Mouse (Mus musculus) lung, adult 2 months (tissue): ENCODE data around the gene Sema4d. TPM values are rescaled to one million over a fixed set of nuclear protein-coding genes. Genes with fewer than 3 reads are reported as not detected.

Source experiments
- DNase-seq: peaks from one replicate; pipeline ENCODE4 v3.0.0; 2022
- H3K4me1 ChIP-seq: fragments of 200-500 bp; 2 replicates; pipeline ENCODE4 v1.6.1; 2011; ENCODE audit warnings: low read length; ENCODE audit not compliant: control insufficient read depth, insufficient read depth
- H3K4me3 ChIP-seq: fragments of 200-500 bp; replicated peaks from 2 replicates; pipeline ENCODE3; 2011; ENCODE audit warnings: low read depth, mild to moderate bottlenecking, control low read depth, low read length; ENCODE audit errors: extremely low read depth
- CTCF ChIP-seq: fragments of 200-500 bp; IDR thresholded peaks from 2 replicates; pipeline ENCODE4 v1.5.1; 2011; ENCODE audit warnings: mild to moderate bottlenecking, low read length, control low read depth; ENCODE audit not compliant: insufficient read depth
- POLR2A ChIP-seq: fragments of 200-500 bp; IDR thresholded peaks from 2 replicates; pipeline ENCODE4 v1.6.1; 2011; ENCODE audit warnings: low read depth, mild to moderate bottlenecking, control low read depth, low read length, borderline replicate concordance; ENCODE audit errors: extremely low read depth
- WGBS: fragments of 180-500 bp; shearing (Covaris S2); methylation state at CpG from one replicate; pipeline ENCODE4 v1.1.7; 2018; 5-methylcytosine and 5-hydroxymethylcytosine counted together
- polyA plus RNA-seq: library from polyadenylated mRNA; depleted of rRNA; stranded (reverse); fragments of >200 nt; gene quantifications from 2 replicates; pipeline ENCODE4 v1.2.3, GENCODE M21; 2012

The Sema4d gene
- polyA plus RNA-seq, 1 experiment, result 23.3 TPM

- WGBS, result 53% methylated on average over 5 of the region's 5 CpGs
- TF ChIP-seq CTCF (no peak), POLR2A (no peak)
- Histone ChIP-seq H3K4me3 (no peak overlapping the region), H3K4me1 (no peaks in the 10 kb centered on the region)
- no peak for DNase-seq
Observed at GRCm38 (mm10) chr13:51745862-51746261, 47.7 kb downstream of the Sema4d start.

DNA sequence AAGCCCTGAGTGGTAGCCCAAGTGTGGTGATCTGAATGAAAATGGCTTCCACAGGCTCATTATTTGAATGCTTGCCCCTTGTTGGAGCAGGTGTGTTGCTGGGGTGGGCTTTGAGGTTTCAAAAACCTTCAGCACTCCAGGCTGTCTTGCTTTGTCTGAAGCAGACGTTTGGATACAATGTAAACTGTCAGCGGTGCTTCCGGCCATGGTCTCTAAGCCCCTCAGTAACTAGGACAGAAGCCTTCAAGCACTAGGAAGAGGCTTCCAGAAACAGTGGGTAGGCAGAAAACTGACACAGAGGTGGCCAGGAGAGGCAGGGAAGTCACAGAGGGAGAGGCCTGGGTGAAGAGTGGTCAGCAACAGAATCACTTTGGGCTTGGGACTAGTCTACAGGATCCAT, 49.7 kb downstream of the Sema4d start:
- no peak overlapping the region for H3K4me3 ChIP-seq
- TF ChIP-seq POLR2A, result no peak
- TF ChIP-seq CTCF, result no peak
- DNase-seq, result no peak
- no peaks in the 10 kb centered on the region for H3K4me1 ChIP-seq
- WGBS, result 80% methylated on average over 3 of the region's 3 CpGs

DNA sequence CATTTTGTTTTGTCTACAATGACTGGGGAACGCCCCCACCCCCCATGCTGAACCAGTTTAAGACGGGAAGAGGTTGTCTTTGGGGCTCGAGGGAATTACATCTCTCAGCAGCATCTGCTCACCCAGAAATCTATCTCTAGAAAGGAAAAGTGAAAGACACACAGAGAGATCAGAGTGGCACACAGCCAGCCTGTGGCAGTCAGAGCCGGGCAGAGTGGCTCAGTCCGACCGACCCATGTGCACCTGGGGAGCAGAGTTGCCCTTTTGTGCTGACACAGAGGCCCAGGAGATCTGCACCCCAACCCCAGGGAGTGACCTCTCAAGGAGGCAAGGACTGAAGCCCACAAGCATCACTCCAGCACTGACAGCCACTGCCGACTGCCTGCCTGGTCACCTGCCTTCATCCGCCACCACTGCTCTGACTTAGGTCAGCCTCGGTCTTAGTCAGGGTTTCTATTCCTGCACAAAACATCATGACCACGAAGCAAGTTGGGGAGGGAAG, 50.9 kb downstream of the Sema4d start:
- no peak for DNase-seq
- Histone ChIP-seq H3K4me3 (no peak overlapping the region), H3K4me1 (no peaks in the 10 kb centered on the region)
- TF ChIP-seq CTCF (no peak), POLR2A (no peak)
- 70% methylated on average over 10 of the region's 10 CpGs for WGBS

DNA sequence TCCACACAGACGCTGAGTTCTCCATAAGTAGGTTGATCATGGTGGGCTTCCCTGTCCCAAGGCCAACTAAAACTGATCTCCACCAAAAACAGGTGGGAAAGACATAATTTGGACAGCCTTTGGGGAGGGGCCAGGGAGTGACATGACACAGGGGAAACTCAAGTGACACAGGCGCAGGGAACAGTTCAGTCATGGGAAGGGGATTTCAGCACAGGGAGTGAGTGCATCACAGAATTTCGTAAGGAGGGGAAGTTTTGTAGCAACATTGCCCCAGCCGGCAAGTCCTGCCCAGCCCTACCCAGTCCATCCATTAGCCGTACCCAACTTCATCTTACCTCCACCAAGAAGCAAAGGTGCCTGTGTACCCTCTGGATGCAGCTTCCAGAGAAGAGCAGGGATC, 52.8 kb downstream of the Sema4d start:
- 79% methylated on average over 5 of the region's 5 CpGs for WGBS
- H3K4me1 ChIP-seq, result no peaks in the 10 kb centered on the region; the same call in 1 of the 2 replicates

DNA sequence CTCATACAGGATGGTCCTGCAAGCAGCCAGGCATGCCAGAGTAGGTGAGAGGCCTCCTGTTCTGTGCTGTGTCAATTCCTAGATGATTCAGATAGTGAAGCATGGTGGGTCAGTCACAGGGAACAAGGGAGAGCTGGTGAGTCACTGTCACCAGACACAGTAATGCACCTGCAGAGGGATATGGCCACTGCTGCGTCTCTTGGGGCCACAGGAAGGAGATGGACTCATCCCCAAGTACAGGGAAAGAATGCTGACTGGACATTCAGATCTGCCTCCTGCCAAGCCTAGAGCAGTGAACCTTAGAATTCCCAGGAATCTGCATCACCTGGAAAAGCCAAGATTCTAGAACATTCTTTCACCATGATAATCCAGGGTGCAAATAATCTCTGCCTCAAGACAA, 53.8 kb downstream of the Sema4d start:
- DNase-seq, result no peak
- Histone ChIP-seq H3K4me3 (no peak overlapping the region), H3K4me1 (no peaks in the 10 kb centered on the region; the same call in 1 of the 2 replicates)
- TF ChIP-seq POLR2A, result no peak
- TF ChIP-seq CTCF, result no peak
- 84% methylated on average over 1 of the region's 1 CpGs for WGBS

More for the DNA sequence above, 52.8 kb downstream of the Sema4d start:
- DNase-seq, result no peak
- TF ChIP-seq CTCF, result no peak
- no peak for TF ChIP-seq POLR2A
- no peak overlapping the region for H3K4me3 ChIP-seq

DNA sequence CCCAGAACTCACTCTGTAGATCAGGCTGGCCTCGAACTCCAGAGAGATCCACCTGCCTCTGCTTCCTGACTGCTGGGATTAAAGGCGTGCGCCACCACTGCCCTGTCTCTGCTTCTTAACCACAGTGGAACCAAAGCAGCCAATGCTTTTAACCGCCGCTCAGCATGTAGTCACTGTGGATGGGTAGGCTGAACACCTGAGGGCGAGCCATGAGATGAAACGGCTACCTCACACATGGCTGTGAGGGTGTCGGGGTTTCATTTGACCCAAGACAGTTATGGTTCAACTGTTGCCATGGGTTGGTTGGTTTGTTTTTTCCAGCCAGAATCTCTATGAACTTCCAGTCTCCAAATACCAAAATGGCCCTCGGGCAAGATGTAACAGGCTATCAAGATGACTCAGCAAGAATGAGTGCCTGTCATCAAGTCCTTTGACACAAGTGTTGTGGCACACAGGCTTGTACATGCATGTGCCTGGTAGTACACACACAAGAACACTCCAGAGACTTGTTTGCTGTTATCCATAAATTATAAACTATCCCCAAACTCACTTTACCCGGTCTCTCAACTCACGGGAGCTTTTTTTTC, 54.9 kb downstream of the Sema4d start:
- TF ChIP-seq POLR2A (no peak), CTCF (no peak)
- no peaks in the 10 kb centered on the region; the same call in 1 of the 2 replicates for H3K4me1 ChIP-seq
- DNase-seq, result no peak
- WGBS, result 91% methylated on average over 11 of the region's 11 CpGs
- no peak overlapping the region for H3K4me3 ChIP-seq

DNA sequence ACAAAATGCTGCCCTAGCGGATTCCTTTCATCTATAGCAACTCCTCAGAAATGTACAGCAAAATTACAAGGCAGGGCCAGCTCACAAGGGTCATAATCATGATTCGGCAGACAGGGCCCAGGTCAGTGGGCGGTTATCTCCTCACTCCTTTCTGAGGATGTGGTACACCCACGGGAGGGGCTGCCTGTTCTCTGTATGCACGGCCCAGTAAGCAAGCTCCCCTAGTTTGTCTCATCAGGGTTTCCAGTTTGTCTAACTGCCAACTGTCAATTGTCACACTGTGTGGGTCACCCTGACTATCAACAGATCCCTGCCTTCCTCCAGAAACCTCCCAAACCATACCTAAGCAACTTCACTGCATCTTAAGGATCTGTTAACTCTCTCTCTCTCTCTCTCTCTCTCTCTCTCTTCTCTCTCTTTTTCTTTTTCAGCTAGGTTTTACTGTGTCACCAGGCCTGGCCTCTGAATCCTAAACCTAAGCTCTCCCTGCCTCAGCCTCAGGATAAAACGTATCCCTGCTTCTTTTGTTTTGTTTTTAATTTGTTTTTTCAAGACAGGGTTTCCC, 55.5 kb downstream of the Sema4d start:
- Histone ChIP-seq H3K4me1 (no peaks in the 10 kb centered on the region; the same call in 1 of the 2 replicates), H3K4me3 (no peak overlapping the region)
- no peak for TF ChIP-seq POLR2A
- TF ChIP-seq CTCF, result no peak
- 72% methylated on average over 6 of the region's 6 CpGs for WGBS
- DNase-seq, result no peak

- no peaks in the 10 kb centered on the region; the same call in 1 of the 2 replicates for H3K4me1 ChIP-seq
- WGBS, result 66% methylated on average over 20 of the region's 20 CpGs
- H3K4me3 ChIP-seq, result no peak overlapping the region
- TF ChIP-seq POLR2A, result no peak
- TF ChIP-seq CTCF, result no peak
- no peak for DNase-seq
Observed at GRCm38 (mm10) chr13:51737033-51737948, 56.3 kb downstream of the Sema4d start.

DNA sequence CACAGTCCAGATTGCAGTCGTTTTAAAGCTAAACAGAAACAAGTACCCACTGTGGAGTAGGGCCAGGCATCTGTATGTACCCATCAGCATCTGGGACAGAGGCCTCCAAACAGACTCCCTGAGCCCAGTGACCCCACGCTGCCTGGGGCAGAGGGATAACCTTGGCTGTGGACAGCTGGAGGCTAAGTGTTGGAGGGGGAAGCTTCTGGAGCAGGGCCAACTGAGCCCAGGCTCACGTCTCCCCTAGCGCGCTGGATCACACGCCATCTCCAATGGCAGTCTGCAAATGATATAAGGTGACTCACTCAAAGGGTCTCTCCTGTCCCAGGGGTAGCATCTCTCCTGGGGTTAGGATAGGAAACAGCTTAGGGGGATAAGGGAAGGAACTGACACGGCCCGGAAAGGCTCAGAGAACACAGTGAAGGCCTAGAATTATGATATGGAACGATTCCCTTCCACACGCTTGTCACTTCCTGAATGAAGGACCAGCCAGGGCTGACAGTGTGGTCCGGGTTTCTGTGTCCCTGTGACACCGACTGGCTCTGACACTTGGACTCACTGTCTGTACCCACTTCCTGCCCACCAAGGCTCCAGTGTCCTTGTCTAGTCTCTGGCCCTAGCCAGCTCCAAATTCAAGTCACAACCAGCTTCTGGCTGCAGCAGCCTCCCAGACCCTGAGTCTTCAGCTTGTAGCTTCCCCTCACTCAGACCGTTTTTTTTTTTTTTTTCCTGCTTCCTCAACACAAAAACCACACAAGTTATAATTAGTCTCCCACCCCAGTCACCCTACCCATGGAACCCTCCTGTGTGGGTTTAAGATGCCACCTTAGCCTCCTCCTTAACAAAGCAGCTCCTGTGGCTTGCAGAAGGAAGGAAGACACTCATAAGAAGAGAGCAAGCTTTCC, 57.3 kb downstream of the Sema4d start:
- TF ChIP-seq CTCF (no peak), POLR2A (no peak)
- H3K4me1 ChIP-seq, result no peaks in the 10 kb centered on the region; the same call in 1 of the 2 replicates
- 36% methylated on average over 13 of the region's 13 CpGs for WGBS

More for the DNA sequence above, 57.3 kb downstream of the Sema4d start:
- no peak overlapping the region for H3K4me3 ChIP-seq
- DNase-seq, result no peak
